Mouse (Mus musculus): ENCODE data around the gene Rbm42.

Rbm42 gene

GRCm38 (mm10) chr7:30649591-30650540 lies at the start of gene Rbm42:
Gene Rbm42, minus strand, starts transcription at chr7:30650317.
- in situ Hi-C loops (cut with MboI, MseI): no loop called here

GRCm38 (mm10) chr7:30698589-30698988 lies 48.5 kb upstream of the Rbm42 start, which contains the start of gene 2200002J24Rik:
Gene 2200002J24Rik, plus strand, starts transcription at chr7:30698926.
- in situ Hi-C loops (cut with MboI, MseI): no loop called here

- in situ Hi-C loops (cut with MboI, MseI): no loop called here
Measured at GRCm38 (mm10) chr7:30698101-30698500, 48.0 kb upstream of the Rbm42 start.

- in situ Hi-C loops (cut with MboI, MseI): loop anchor here (10.0 kb wide), 1 partner anchor 1074 kb away; no protein-coding TSS in a partner anchor
Measured at GRCm38 (mm10) chr7:30688325-30688724, 38.2 kb upstream of the Rbm42 start.

- in situ Hi-C loops (cut with MboI, MseI): loop anchor here (10.0 kb wide), 1 partner anchor 1069 kb away; no protein-coding TSS in a partner anchor
Measured at GRCm38 (mm10) chr7:30683425-30683824, 33.3 kb upstream of the Rbm42 start.

GRCm38 (mm10) chr7:30681897-30682296 lies 31.8 kb upstream of the Rbm42 start:
- in situ Hi-C loops (cut with MboI, MseI): loop anchor here (10.0 kb wide), 1 partner anchor 1067 kb away; no protein-coding TSS in a partner anchor

- in situ Hi-C loops (cut with MboI, MseI): no loop called here
Measured at GRCm38 (mm10) chr7:30678263-30678975, 28.3 kb upstream of the Rbm42 start.

GRCm38 (mm10) chr7:30671480-30671879 lies 21.4 kb upstream of the Rbm42 start, which contains the start of gene Pmis2:
Gene Pmis2, minus strand, starts transcription at chr7:30671605.
- in situ Hi-C loops (cut with MboI, MseI): no loop called here

GRCm38 (mm10) chr7:30669229-30669628 lies 19.1 kb upstream of the Rbm42 start:
- in situ Hi-C loops (cut with MboI, MseI): no loop called here

GRCm38 (mm10) chr7:30665321-30665720 lies 15.2 kb upstream of the Rbm42 start:
- in situ Hi-C loops (cut with MboI, MseI): no loop called here

GRCm38 (mm10) chr7:30664529-30665200 lies 14.5 kb upstream of the Rbm42 start, which contains the start of gene Haus5:
Gene Haus5, minus strand, starts transcription at chr7:30664994.
- in situ Hi-C loops (cut with MboI, MseI): no loop called here

- in situ Hi-C loops (cut with MboI, MseI): no loop called here
Measured at GRCm38 (mm10) chr7:30639083-30639482, 11.0 kb downstream of the Rbm42 start.

GRCm38 (mm10) chr7:30636395-30636794 lies 13.7 kb downstream of the Rbm42 start:
- in situ Hi-C loops (cut with MboI, MseI): no loop called here

GRCm38 (mm10) chr7:30635752-30636151 lies 14.4 kb downstream of the Rbm42 start, which contains the start of gene Etv2:
Gene Etv2, minus strand, starts transcription at chr7:30635852.
- in situ Hi-C loops (cut with MboI, MseI): no loop called here

- in situ Hi-C loops (cut with MboI, MseI): no loop called here
Measured at GRCm38 (mm10) chr7:30634621-30635020, 15.5 kb downstream of the Rbm42 start.

GRCm38 (mm10) chr7:30633762-30634412 lies 16.2 kb downstream of the Rbm42 start:
- in situ Hi-C loops (cut with MboI, MseI): no loop called here

- in situ Hi-C loops (cut with MboI, MseI): no loop called here
Measured at GRCm38 (mm10) chr7:30629013-30629412, 21.1 kb downstream of the Rbm42 start.

- in situ Hi-C loops (cut with MboI, MseI): no loop called here
Measured at GRCm38 (mm10) chr7:30626647-30627046, 23.5 kb downstream of the Rbm42 start.

GRCm38 (mm10) chr7:30625530-30626384 lies 24.4 kb downstream of the Rbm42 start, which contains the start of gene Cox6b1:
Gene Cox6b1, minus strand, starts transcription at chr7:30626151.
- in situ Hi-C loops (cut with MboI, MseI): no loop called here

GRCm38 (mm10) chr7:30619202-30619601 lies 30.9 kb downstream of the Rbm42 start:
- in situ Hi-C loops (cut with MboI, MseI): no loop called here
